Mouse (Mus musculus) embryonic facial prominence, embryonic 14.5 days (tissue): ENCODE measurements at regions not wholly inside any gene's neighbourhood (a gene's known extent, or its start where the extent isn't known, plus 50 kb on each side); places are given as distances from the start of the nearest gene placed in this dataset.
"Not testable (repeated sequence)": the region's sequence is repeated elsewhere in the genome, so short reads cannot be mapped to it uniquely, and the experiment has no call there.

ENCODE experiments used
- ATAC-seq: fragments of 200-750 bp; cut with Nextera tagmentation; 2 replicates; pipeline ENCODE4 v1.8.0; 2017; ENCODE audit warnings: low read depth, moderate number of reproducible peaks, moderate TSS enrichment
- DNase-seq: peaks from one replicate; pipeline ENCODE4 v3.0.0-alpha.2; 2015; ENCODE audit warnings: low spot score
- H3K27ac ChIP-seq: fragments of 300-500 bp; sonication (generic); replicated peaks from 2 replicates; pipeline ENCODE4 v1.5.1; 2014; ENCODE audit warnings: low read depth, mild to moderate bottlenecking, low read length, moderate library complexity
- H3K27me3 ChIP-seq: fragments of 300-500 bp; sonication (generic); replicated peaks from 2 replicates; pipeline ENCODE4 v1.6.1; 2014; ENCODE audit warnings: low read length; ENCODE audit not compliant: control insufficient read depth, insufficient read depth
- H3K36me3 ChIP-seq: fragments of 300-500 bp; sonication (generic); 2 replicates; pipeline ENCODE4 v1.6.1; 2014; ENCODE audit warnings: low read length, mixed read lengths; ENCODE audit not compliant: control insufficient read depth, insufficient read depth
- H3K4me1 ChIP-seq: fragments of 300-500 bp; sonication (generic); 2 replicates; pipeline ENCODE4 v1.6.1; 2014; ENCODE audit warnings: antibody characterized with exemption, low read length; ENCODE audit not compliant: control insufficient read depth, insufficient read depth
- H3K4me2 ChIP-seq: fragments of 300-500 bp; sonication (generic); 2 replicates; pipeline ENCODE4 v1.6.1; 2014; ENCODE audit warnings: low read depth, mild to moderate bottlenecking, low read length, moderate library complexity, mixed read lengths
- H3K4me3 ChIP-seq: fragments of 300-500 bp; sonication (generic); 2 replicates; pipeline ENCODE4 v1.5.1; 2014; ENCODE audit warnings: low read depth, mild to moderate bottlenecking, low read length
- H3K9ac ChIP-seq: fragments of 300-500 bp; sonication (generic); 2 replicates; pipeline ENCODE4 v1.6.1; 2014; ENCODE audit warnings: low read depth, mild to moderate bottlenecking, low read length, moderate library complexity, mixed read lengths
- H3K9me3 ChIP-seq: fragments of 300-500 bp; sonication (generic); 2 replicates; pipeline ENCODE4 v1.6.1; 2016; ENCODE audit warnings: low read length; ENCODE audit not compliant: control insufficient read depth
- WGBS: fragments of 180-500 bp; shearing (Covaris S2); extraction: QIAGEN DNeasy Blood & Tissue Kit; methylation state at CpG from one replicate; pipeline ENCODE4 v1.1.7; 2014; 5-methylcytosine and 5-hydroxymethylcytosine counted together

DNA sequence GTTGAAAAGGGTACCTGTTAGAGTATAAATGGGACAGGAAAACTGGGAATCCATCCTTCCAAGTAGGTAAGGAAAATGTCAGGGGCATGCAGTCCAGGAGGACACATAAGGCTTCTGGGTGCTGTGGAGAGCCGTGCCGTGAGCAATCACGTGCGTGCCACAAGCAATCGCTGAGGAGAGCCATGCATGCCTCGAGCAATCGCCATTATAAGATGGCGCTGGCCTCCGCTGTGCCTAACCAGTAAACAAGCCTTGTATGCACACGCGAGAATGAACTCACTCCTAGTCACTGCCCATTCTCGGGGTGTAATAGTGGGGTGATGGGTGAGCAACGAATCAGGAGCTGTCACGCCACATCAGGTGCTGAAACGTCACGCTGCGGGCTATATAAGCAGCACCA lies 210.0 kb downstream of the Rchy1 start:
- H3K9ac ChIP-seq, H3K27me3 ChIP-seq, DNase-seq, H3K27ac ChIP-seq, H3K36me3 ChIP-seq, H3K4me2 ChIP-seq, H3K4me3 ChIP-seq, H3K4me1 ChIP-seq, H3K9me3 ChIP-seq, ATAC-seq: not testable (repeated sequence)
- WGBS, result 90% methylated on average over 17 of the region's 17 CpGs

DNA sequence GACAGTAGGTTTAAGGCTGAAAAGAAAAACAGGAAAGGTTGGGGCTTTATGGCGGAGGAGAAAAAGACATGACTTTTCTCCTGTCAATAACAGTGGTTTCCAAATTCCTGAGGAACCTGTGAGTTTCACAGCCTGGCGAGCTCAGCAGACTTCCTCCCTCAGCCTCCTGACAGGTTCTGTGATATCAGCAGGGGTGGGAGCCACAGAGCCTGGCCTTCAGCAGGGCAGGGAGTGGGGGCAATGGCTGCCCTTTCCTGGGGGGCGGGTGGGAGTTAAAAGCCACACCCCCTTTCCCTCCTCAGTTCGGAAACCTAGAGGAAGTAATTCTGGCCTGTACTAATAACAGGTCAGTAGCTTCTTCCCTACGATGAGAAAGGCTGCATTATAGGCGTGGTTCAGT lies 211.7 kb downstream of the Rchy1 start:
- no peaks in the 10 kb centered on the region for H3K27me3 ChIP-seq
- H3K27ac ChIP-seq, result no peak overlapping the region
- H3K4me1 ChIP-seq, result no peaks in the 10 kb centered on the region
- H3K36me3 ChIP-seq, result no peaks in the 10 kb centered on the region
- H3K4me3 ChIP-seq, result no peak overlapping the region
- no peak for ATAC-seq
- DNase-seq, result no peak
- no peak overlapping the region for H3K4me2 ChIP-seq
- no peak overlapping the region for H3K9ac ChIP-seq
- 58% methylated on average over 6 of the region's 6 CpGs for WGBS
- no peaks in the 10 kb centered on the region for H3K9me3 ChIP-seq

DNA sequence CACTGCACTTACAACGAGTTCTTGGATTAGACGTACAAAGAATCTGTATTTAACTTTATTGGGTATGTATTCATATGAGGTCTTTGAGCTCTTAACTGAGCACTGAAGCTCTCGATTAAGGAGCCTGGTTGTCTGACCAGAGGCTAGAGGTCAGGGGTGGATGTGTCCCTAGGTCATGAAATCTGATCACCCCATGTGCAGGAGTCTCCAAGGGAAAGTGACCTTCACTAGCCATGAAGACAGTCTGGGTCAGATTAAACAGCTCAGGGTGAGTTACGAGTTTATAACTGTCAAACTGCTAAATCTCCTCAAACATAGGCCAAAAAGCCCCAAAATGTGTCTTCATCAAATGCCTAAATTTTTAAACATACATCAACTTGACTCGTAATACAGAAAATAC lies 216.8 kb downstream of the Rchy1 start:
- H3K36me3 ChIP-seq, result no peaks in the 10 kb centered on the region
- no peaks in the 10 kb centered on the region for H3K9me3 ChIP-seq
- H3K9ac ChIP-seq, result no peak overlapping the region
- no peak overlapping the region for H3K4me2 ChIP-seq
- no peak overlapping the region for H3K4me3 ChIP-seq
- no peak overlapping the region for H3K27ac ChIP-seq
- WGBS, result 39% methylated on average over 5 of the region's 5 CpGs
- H3K27me3 ChIP-seq, result no peaks in the 10 kb centered on the region
- H3K4me1 ChIP-seq, result no peaks in the 10 kb centered on the region
- no peak for ATAC-seq
- DNase-seq, result no peak

DNA sequence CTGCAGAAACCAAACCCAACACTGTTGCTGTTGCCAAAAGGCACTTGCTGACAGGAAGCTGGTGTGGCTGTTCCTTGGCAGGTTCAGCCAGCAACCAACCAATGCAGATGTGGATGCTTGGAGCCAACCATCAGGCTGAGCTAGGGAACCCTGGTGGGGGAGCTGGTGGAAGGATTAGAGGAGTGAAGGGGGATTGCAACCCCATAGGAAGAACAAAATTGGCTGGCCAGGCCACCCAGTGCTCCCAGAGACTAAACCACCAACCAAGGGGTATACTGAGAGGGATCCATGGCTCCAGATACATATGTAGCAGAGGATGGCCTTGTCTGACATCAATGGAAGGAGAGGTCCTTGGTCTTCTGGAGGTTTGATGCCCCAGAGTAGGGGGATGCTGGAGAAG lies 218.5 kb downstream of the Rchy1 start:
- Histone ChIP-seq H3K27me3 (no peaks in the 10 kb centered on the region), H3K9ac (no peak overlapping the region), H3K36me3 (no peaks in the 10 kb centered on the region), H3K4me3 (no peak overlapping the region), H3K4me1 (0 out of 2 replicates have a peak, but pooled peaks cover 4% of the 10 kb centered on the region), H3K4me2 (no peak overlapping the region), H3K27ac (no peak overlapping the region), H3K9me3 (no peaks in the 10 kb centered on the region)
- no peak for DNase-seq
- ATAC-seq, result no peak

- H3K9ac ChIP-seq, result no peak overlapping the region
- no peak overlapping the region for H3K27ac ChIP-seq
- ATAC-seq (peak; percentile 67; the same call in 1 of the 2 replicates), DNase-seq (peak; percentile 49)
- 16% methylated on average over 4 of the region's 4 CpGs for WGBS
- H3K36me3 ChIP-seq, result no peaks in the 10 kb centered on the region
- H3K4me1 ChIP-seq, result 0 out of 2 replicates have a peak, but pooled peaks cover 4% of the 10 kb centered on the region
- H3K27me3 ChIP-seq, result no peaks in the 10 kb centered on the region
- H3K4me2 ChIP-seq, result no peak overlapping the region
- H3K9me3 ChIP-seq, result no peaks in the 10 kb centered on the region
- H3K4me3 ChIP-seq, result no peak overlapping the region
Observed at GRCm38 (mm10) chr5:91740159-91740537, 222.7 kb downstream of the Rchy1 start.

GRCm38 (mm10) chr5:91739433-91740158 lies 222.2 kb downstream of the Parm1 start:
- Histone ChIP-seq H3K27ac (peak overlapping the region; percentile 17; the same call in 1 of the 2 replicates), H3K4me3 (no peak overlapping the region), H3K9me3 (no peaks in the 10 kb centered on the region), H3K4me2 (no peak overlapping the region), H3K36me3 (no peaks in the 10 kb centered on the region), H3K27me3 (no peaks in the 10 kb centered on the region), H3K4me1 (0 out of 2 replicates have a peak, but pooled peaks cover 4% of the 10 kb centered on the region), H3K9ac (no peak overlapping the region)
- DNase-seq (peak; percentile 79), ATAC-seq (peak; percentile 77)
- WGBS, result 31% methylated on average over 16 of the region's 16 CpGs

DNA sequence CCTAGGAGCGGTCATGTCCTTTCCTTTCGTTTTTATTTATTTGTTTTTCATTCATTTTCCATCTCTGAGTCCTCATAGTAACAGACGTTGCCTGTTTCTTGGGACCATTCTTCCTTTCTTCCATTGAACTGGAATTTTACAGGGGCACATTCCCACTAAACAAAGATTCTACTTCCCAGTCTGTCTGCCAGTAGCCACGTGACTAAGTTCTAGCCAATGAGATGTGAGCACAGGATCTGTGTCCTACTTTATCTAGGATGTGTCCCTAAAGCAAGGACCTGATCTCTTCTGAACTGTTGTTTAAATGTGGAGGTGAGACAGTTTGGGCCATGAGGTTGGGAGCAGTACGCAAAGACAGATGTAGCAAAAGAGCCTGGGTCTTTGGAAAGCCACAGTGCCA lies 214.6 kb downstream of the Parm1 start:
- no peak overlapping the region for H3K4me2 ChIP-seq
- H3K4me1 ChIP-seq, result no peaks in the 10 kb centered on the region
- H3K27ac ChIP-seq, result no peak overlapping the region
- DNase-seq (no peak), ATAC-seq (no peak)
- H3K4me3 ChIP-seq, result no peak overlapping the region
- H3K9me3 ChIP-seq, result no peaks in the 10 kb centered on the region
- WGBS, result 86% methylated on average over 5 of the region's 5 CpGs
- H3K9ac ChIP-seq, result no peak overlapping the region
- H3K36me3 ChIP-seq, result no peaks in the 10 kb centered on the region
- H3K27me3 ChIP-seq, result no peaks in the 10 kb centered on the region

DNA sequence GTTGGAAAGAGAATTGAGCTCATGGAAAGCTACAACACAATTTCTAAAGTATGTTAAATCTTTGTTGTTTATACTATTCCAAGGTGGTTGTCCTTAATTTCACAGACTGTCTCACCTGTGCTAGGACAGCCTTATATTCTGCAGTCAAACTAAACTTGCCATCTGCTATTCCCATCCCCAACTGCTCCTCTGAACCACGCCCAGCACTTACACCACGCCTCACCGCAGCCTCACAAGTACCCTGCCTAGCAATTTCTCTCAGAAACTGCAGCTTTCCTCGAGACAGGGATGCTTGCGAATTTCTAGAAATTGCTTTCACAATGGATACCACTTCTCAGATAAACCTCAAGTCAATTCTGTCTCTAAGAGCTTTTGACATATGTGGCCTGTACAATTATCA lies 213.7 kb downstream of the Parm1 start:
- 72% methylated on average over 5 of the region's 5 CpGs for WGBS
- no peaks in the 10 kb centered on the region for H3K36me3 ChIP-seq
- H3K4me2 ChIP-seq, result no peak overlapping the region
- H3K4me3 ChIP-seq, result no peak overlapping the region
- no peaks in the 10 kb centered on the region for H3K27me3 ChIP-seq
- H3K9me3 ChIP-seq, result no peaks in the 10 kb centered on the region
- DNase-seq, result no peak
- H3K9ac ChIP-seq, result no peak overlapping the region
- no peaks in the 10 kb centered on the region for H3K4me1 ChIP-seq
- no peak for ATAC-seq
- no peak overlapping the region for H3K27ac ChIP-seq

DNA sequence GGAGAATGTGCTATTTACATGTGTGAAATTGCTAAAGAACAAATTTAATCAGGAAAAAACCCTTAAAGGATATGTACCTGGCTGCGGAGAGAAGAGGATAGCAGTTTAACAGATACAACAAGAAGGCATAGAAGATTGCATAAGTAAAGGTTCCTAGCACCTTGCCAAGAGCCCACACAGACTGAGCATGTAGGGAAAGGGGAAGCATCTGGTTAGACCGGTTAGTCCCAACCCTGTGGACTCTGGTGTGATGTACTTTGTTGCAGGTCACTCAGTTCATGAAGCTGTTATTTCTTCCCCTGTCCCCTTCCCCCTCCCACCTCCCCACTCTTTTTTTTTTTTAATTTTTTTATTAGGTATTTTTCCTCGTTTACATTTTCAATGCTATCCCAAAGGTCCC lies 212.5 kb downstream of the Parm1 start:
- no peaks in the 10 kb centered on the region for H3K27me3 ChIP-seq
- H3K4me2 ChIP-seq, result no peak overlapping the region
- ATAC-seq (peak; percentile 68; the same call in 1 of the 2 replicates), DNase-seq (peak; percentile 64)
- no peak overlapping the region for H3K9ac ChIP-seq
- no peak overlapping the region for H3K4me3 ChIP-seq
- WGBS, result 37% methylated on average over 3 of the region's 3 CpGs
- no peaks in the 10 kb centered on the region for H3K4me1 ChIP-seq
- no peaks in the 10 kb centered on the region for H3K36me3 ChIP-seq
- H3K27ac ChIP-seq, result no peak overlapping the region
- no peaks in the 10 kb centered on the region for H3K9me3 ChIP-seq
